Mouse (Mus musculus) embryonic facial prominence, embryonic 11.5 days (tissue): ENCODE data around the gene Fam222b. TPM values are rescaled to one million over a fixed set of nuclear protein-coding genes. Genes with fewer than 3 reads are reported as not detected.

Experiments
- ATAC-seq: fragments of 200-750 bp; cut with Nextera tagmentation; replicated peaks from 2 replicates; pipeline ENCODE4 v1.8.0; 2017; ENCODE audit warnings: low read depth; ENCODE audit not compliant: insufficient number of reproducible peaks, low FRiP score, low TSS enrichment
- DNase-seq: peaks from one replicate; pipeline ENCODE4 v3.0.0-alpha.2; 2015; ENCODE audit warnings: low spot score
- H3K27ac ChIP-seq: fragments of 300-500 bp; sonication (generic); replicated peaks from 2 replicates; pipeline ENCODE4 v1.5.1; 2014; ENCODE audit warnings: mild to moderate bottlenecking, low read depth, low read length, control low read depth
- H3K27me3 ChIP-seq: fragments of 300-500 bp; sonication (generic); 2 replicates; pipeline ENCODE4 v1.6.1; 2014; ENCODE audit warnings: mild to moderate bottlenecking, low read length, moderate library complexity, mixed read lengths; ENCODE audit not compliant: control insufficient read depth, insufficient read depth
- H3K36me3 ChIP-seq: fragments of 300-500 bp; sonication (generic); replicated peaks from 2 replicates; pipeline ENCODE4 v1.6.1; 2014; ENCODE audit warnings: low read depth, mild to moderate bottlenecking, low read length, moderate library complexity, mixed read lengths; ENCODE audit not compliant: control insufficient read depth, insufficient read depth
- H3K4me1 ChIP-seq: fragments of 300-500 bp; sonication (generic); 2 replicates; pipeline ENCODE4 v1.6.1; 2014; ENCODE audit warnings: low read length, mixed read lengths; ENCODE audit not compliant: control insufficient read depth, insufficient read depth
- H3K4me2 ChIP-seq: fragments of 300-500 bp; sonication (generic); 2 replicates; pipeline ENCODE4 v1.6.1; 2014; ENCODE audit warnings: low read depth, mild to moderate bottlenecking, control low read depth, low read length, moderate library complexity
- H3K4me3 ChIP-seq: fragments of 300-500 bp; sonication (generic); 2 replicates; pipeline ENCODE4 v1.5.1; 2014; ENCODE audit warnings: low read depth, low read length, control low read depth
- H3K9ac ChIP-seq: fragments of 300-500 bp; sonication (generic); replicated peaks from 2 replicates; pipeline ENCODE4 v1.6.1; 2014; ENCODE audit warnings: mild to moderate bottlenecking, control low read depth, low read length
- H3K9me3 ChIP-seq: fragments of 300-500 bp; sonication (generic); replicated peaks from 2 replicates; pipeline ENCODE4 v1.6.1; 2016; ENCODE audit warnings: mild to moderate bottlenecking, low read length, inconsistent platforms, mixed read lengths; ENCODE audit not compliant: control insufficient read depth
- WGBS: fragments of 180-500 bp; shearing (Covaris S2); extraction: QIAGEN DNeasy Blood & Tissue Kit; methylation state at CpG from one replicate; pipeline ENCODE4 v1.1.7; 2014; 5-methylcytosine and 5-hydroxymethylcytosine counted together
- polyA plus RNA-seq: library from polyadenylated mRNA; unstranded; fragments of >200 nt; fragmentation: Nextera tagmentation; extraction: Ambion mirVana; gene quantifications from 2 replicates; pipeline ENCODE4 v1.2.1, GENCODE M21; 2014

Gene Fam222b
- polyA plus RNA-seq, 1 experiment from 2014 or later, result 19.0 TPM

DNA sequence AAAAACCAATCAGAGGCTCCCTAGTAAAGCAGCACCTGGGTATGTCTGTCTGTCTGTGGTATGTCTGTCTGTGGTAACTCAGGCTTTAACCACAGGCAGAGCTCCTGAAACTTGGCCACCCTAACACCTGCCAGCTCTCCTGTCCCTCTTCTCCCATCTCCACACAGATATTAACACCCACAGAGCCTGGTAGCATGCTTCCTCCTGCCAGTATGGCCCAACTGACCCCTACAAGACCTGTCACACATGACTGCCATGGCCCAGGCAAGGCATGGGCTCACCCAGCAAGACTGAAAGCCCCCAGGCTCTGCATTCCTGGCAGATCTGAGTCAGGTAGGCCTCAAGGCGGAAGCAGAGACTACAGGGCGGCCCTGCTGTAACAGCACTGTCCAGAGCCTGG lies 68.6 kb downstream of the Fam222b start:
- no peak for ATAC-seq
- DNase-seq, result no peak
- Histone ChIP-seq H3K27me3 (no peaks in the 10 kb centered on the region), H3K4me1 (peaks cover 9% of the 10 kb centered on the region), H3K27ac (peak overlapping the region; percentile 98), H3K4me2 (peak overlapping the region; percentile 90), H3K9ac (peak overlapping the region; percentile 99), H3K36me3 (peaks cover 21% of the 10 kb centered on the region), H3K4me3 (peak overlapping the region; percentile 100), H3K9me3 (no peaks in the 10 kb centered on the region)
- 43% methylated on average over 2 of the region's 2 CpGs for WGBS

DNA sequence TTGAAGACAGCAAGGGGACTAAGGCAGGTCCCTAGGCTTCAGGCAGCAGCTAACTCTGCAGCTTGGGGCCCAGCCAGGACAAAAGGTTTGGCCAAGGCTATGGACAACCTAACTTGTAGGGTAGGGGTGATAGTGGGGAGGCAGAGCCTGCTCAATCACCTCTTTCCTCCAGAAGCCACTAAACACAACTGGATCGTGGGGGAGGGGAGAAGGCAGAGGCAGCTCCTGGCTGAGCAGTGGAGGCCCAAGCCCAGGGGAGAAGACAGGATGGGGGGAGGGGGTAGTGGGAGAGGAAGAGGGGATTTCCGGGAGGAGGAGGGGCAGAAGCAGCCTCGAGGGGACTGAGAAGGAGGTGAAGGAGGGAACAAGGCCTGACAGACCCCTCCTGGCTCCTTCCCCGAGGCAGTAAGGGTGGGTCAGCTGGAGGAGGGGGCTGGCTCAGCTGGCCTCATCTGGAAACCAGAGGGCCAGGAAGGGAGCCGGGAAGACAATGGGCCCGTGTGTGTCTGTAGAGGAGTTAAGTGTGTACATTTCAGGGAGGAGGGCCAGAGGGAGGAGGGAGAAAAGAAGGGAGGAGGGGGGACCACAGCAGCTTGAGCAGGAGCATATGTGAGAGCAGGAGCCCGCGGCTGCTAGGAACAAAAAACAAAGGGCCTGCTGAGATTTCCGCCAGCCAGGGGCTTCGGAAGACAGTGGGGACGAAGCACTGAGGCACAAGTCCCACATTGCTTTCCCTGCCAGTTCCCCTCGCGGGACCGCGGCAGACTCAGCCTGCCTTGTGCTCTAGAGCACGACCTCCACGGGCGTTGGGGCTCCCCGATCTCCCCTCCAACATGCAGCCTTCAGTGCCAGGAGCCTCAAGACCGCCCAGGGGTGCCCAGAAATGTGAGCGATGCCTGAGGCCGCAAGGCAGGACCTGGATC lies 69.5 kb downstream of the Fam222b start:
- ATAC-seq (peak; percentile 78), DNase-seq (peak; percentile 93)
- Histone ChIP-seq H3K36me3 (peaks cover 21% of the 10 kb centered on the region), H3K4me3 (peak overlapping the region; percentile 100), H3K4me2 (peak overlapping the region; percentile 90), H3K27me3 (no peaks in the 10 kb centered on the region), H3K27ac (peak overlapping the region; percentile 98), H3K9ac (peak overlapping the region; percentile 99), H3K9me3 (no peaks in the 10 kb centered on the region), H3K4me1 (peaks cover 9% of the 10 kb centered on the region)
- under 1% methylated on average over 22 of the region's 22 CpGs for WGBS

DNA sequence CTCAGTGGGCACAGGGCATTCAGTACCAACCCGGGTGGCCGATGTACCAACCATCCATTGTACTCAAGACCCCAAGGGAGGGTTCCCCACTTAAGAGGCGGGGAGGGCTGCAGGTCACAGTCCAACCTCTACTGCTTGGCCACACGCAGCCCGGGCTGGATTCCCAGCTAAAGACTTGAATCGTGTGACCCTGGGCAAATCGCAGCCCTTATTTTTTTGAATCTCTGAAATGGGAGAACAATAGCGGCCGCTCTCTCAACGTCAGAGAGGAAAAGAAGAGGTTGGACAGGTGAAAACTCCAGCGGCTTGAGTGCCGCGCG lies 70.1 kb downstream of the Fam222b start:
- H3K27ac ChIP-seq, result peak overlapping the region; percentile 98
- peak overlapping the region; percentile 100 for H3K4me3 ChIP-seq
- peak overlapping the region; percentile 90 for H3K4me2 ChIP-seq
- H3K9me3 ChIP-seq, result no peaks in the 10 kb centered on the region
- under 1% methylated on average over 14 of the region's 14 CpGs for WGBS
- H3K9ac ChIP-seq, result peak overlapping the region; percentile 99
- peaks cover 9% of the 10 kb centered on the region for H3K4me1 ChIP-seq
- no peak for ATAC-seq
- no peaks in the 10 kb centered on the region for H3K27me3 ChIP-seq
- H3K36me3 ChIP-seq, result peaks cover 21% of the 10 kb centered on the region
- DNase-seq, result no peak

DNA sequence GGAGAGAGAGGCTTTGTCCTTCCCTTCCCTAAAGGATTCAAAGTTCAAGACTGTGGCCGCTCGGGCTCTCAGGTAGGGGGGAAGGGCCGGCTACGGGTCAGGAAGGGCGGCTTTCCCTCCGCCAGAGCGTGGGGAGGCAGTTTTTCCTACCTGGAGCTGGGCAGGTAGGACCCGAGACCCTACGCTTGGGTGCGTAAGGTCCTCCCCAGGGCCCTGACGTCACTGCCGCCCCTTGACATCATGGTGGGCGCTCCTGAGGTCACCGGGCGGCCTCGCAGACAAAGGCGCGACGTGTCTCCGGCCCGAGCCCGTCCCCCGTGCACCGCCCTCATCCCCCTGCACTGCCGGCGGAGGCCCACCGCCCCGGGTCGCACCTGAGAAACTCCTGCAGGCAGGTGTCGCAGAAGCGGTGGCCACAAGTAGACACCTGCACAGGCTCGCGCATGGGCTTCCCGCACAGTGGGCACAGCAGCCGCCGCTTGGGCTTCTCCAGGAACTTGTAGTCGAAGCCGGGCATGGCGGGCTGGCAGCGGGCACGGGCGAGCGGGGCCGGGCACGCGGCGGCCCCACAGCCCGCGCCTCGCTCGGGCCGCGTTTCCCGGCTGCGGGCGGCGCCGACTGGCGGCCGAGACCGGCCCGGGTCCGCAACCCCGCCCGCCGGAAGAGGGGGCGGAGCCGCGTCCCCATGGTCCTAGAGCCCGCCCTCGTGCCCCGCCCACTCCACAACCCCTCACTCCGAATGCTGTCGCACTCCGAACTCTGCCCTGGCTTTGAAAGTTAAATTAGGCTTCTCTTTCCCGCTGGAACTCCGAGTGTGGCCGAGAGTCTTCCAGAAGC lies 70.7 kb downstream of the Fam222b start, which contains the start of gene Traf4:
Traf4 (minus strand) TSS at position 666 of the 837 bp plus-strand sequence.
- Histone ChIP-seq H3K27ac (peak within 1 kb of the TSS; percentile 98), H3K4me2 (peak within 1 kb of the TSS; percentile 90), H3K9me3 (no peaks in the 10 kb centered on the region), H3K36me3 (peaks cover 17% of the 10 kb centered on the region), H3K4me3 (peak within 1 kb of the TSS; percentile 100), H3K9ac (peak within 1 kb of the TSS; percentile 99), H3K4me1 (peaks cover 9% of the 10 kb centered on the region), H3K27me3 (no peaks in the 10 kb centered on the region)
- WGBS, result under 1% methylated on average over 68 of the region's 78 CpGs
- ATAC-seq, result peak; percentile 68
- peak; percentile 93 for DNase-seq

DNA sequence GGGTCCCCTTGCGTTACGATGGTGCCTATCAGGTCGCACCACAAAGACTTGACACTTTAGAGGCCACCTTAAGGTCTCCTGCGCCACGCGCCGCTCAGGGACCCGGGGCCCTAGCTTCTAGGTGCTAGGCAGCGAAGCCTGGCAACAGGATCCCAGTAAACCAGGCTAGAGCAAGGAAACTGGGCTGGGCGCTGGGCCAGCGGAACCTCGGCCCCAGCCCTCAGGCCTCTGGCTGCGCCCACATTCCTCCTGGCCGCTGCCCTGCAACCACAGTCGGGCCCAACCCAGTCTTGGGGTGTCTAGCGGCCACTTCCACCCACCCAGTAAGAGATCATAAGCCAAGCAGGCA lies 71.3 kb downstream of the Fam222b start:
- Histone ChIP-seq H3K4me3 (peak overlapping the region; percentile 100), H3K27ac (peak overlapping the region; percentile 63), H3K9ac (peak overlapping the region; percentile 99), H3K27me3 (no peaks in the 10 kb centered on the region), H3K36me3 (peaks cover 11% of the 10 kb centered on the region), H3K4me1 (peaks cover 9% of the 10 kb centered on the region), H3K9me3 (no peaks in the 10 kb centered on the region), H3K4me2 (peak overlapping the region; percentile 90)
- DNase-seq (no peak), ATAC-seq (peak; percentile 32)
- 3% methylated on average over 16 of the region's 16 CpGs for WGBS

DNA sequence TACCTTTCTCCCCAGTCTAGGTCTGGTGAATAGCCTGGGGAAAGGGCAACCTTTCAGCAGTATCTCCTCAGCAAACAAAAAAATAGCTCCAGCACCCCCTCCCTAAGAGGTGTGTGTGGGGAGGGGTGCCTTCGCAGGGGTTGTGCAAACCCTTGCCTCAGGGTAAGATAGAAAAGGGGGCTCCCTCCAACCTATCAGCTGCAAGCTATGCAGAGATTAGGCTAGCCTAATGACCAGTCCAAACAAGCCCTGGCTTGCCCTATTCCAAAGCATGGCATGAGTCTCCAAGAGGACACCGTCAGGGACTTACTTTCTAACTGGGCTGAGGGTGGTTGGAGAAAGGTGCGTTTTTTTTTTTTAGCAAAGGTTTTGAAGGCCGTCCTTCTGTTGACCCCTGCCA lies 71.7 kb downstream of the Fam222b start:
- H3K27ac ChIP-seq, result peak overlapping the region; percentile 63; the same call in 1 of the 2 replicates
- peak overlapping the region; percentile 100; the same call in 1 of the 2 replicates for H3K4me3 ChIP-seq
- no peak overlapping the region for H3K9ac ChIP-seq
- no peaks in the 10 kb centered on the region for H3K9me3 ChIP-seq
- peaks cover 9% of the 10 kb centered on the region for H3K4me1 ChIP-seq
- peak overlapping the region; percentile 90 for H3K4me2 ChIP-seq
- H3K36me3 ChIP-seq, result peaks cover 10% of the 10 kb centered on the region
- ATAC-seq, result no peak
- H3K27me3 ChIP-seq, result no peaks in the 10 kb centered on the region
- 30% methylated on average over 4 of the region's 4 CpGs for WGBS
- DNase-seq, result no peak

DNA sequence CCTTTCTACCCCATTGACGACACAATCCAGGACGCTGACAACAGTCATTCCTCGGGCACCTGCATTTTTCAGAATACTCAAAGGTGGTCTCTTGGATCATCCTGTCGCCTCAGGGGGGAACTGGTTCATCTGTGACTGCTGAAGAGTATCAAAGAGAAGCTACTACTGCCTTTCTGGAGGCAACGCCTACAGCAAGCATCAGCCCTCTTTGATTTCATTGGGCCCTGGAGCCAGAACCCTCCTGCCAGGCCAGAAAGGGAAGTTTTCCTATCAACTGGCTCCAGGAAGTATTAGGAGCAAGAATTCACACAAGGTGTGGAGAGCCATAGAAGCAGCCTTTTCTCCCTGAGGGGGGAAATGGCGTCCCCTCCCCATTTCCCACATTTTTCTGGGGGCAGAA lies 72.2 kb downstream of the Fam222b start:
- WGBS, result 57% methylated on average over 6 of the region's 6 CpGs
- H3K9me3 ChIP-seq, result no peaks in the 10 kb centered on the region
- peaks cover 9% of the 10 kb centered on the region for H3K4me1 ChIP-seq
- DNase-seq, result no peak
- no peak overlapping the region for H3K4me3 ChIP-seq
- ATAC-seq, result no peak
- H3K27ac ChIP-seq, result no peak overlapping the region
- H3K27me3 ChIP-seq, result no peaks in the 10 kb centered on the region
- H3K4me2 ChIP-seq, result no peak overlapping the region
- H3K36me3 ChIP-seq, result peaks cover 6% of the 10 kb centered on the region
- H3K9ac ChIP-seq, result no peak overlapping the region
